In genomic region chr10:74823395-74823794, GRCm38 (mm10) we compare ENCODE assay signal across 19 mouse cellular contexts.
A peak's percentile ranks its signal among the peaks of the same experiment; 100 is the strongest.
DNase-seq lines count a peak whose midpoint lies in the region; ATAC-seq and TF ChIP-seq lines count a peak whose summit lies in the region.
"Had no signal": no experiment of that assay in that cellular context is flagged by ENCODE, and none has a peak within 500 bp of the region (broad histone marks: within the 10 kb centered on the region; RNA-seq: fewer than 3 reads in every experiment).

No protein-coding gene starts in this region.

- peak; percentile 50; the same call in 1 of the 2 replicates for ATAC-seq in frontal cortex, adult (ENCODE audit: low TSS enrichment)
- ATAC-seq in hematopoietic stem cell, adult 5-6 weeks (replicated peaks in 1 of 2; ENCODE audit: insufficient read depth in 1 of 2, low FRiP score in 2 of 2, low TSS enrichment in 1 of 2, low read depth in 1 of 2, poor library complexity in 2 of 2, severe bottlenecking in 2 of 2), result peak; percentile 97 to 100
- no peak for ATAC-seq in hindbrain, embryonic 13.5 days (ENCODE audit: low FRiP score)
- ATAC-seq: forebrain, embryonic 13.5 days; forebrain, postnatal 0 days; hindbrain, postnatal 0 days; intestine, embryonic 15.5 days had no signal

- no peak overlapping the region for H3K4me2 ChIP-seq in hindbrain, embryonic 13.5 days
- H3K4me2 ChIP-seq: forebrain, embryonic 13.5 days; heart, embryonic 12.5 days; hindbrain, embryonic 12.5 days; intestine, embryonic 15.5 days had no signal

- H3K36me3 ChIP-seq in hindbrain, embryonic 13.5 days, result no peaks in the 10 kb centered on the region
- no peaks in the 10 kb centered on the region for H3K36me3 ChIP-seq in kidney, adult 2 months (ENCODE audit: control insufficient read depth, insufficient read depth, low read length)
- H3K36me3 ChIP-seq: embryonic facial prominence, embryonic 10.5 days; heart, embryonic 12.5 days; hindbrain, embryonic 12.5 days; intestine, embryonic 15.5 days had no signal

- no peak for TF ChIP-seq POLR2A in kidney, adult 2 months (IDR thresholded peaks at IDR 0.05; ENCODE audit: low read depth, low read length)

- TF ChIP-seq CTCF in kidney, adult 2 months (conservative IDR thresholded peaks at IDR 0.05; ENCODE audit: insufficient read depth, insufficient read length, low read depth, low read length), result no peak

- H3K9me3 ChIP-seq in hindbrain, embryonic 13.5 days, result no peaks in the 10 kb centered on the region
- H3K9me3 ChIP-seq: embryonic facial prominence, embryonic 10.5 days; forebrain, embryonic 13.5 days; heart, embryonic 12.5 days; hindbrain, embryonic 12.5 days; intestine, embryonic 15.5 days had no signal

- no peak overlapping the region for H3K27ac ChIP-seq in hindbrain, embryonic 13.5 days
- no peak overlapping the region for H3K27ac ChIP-seq in kidney, adult 2 months (ENCODE audit: insufficient read depth, low read depth, low read length)
- H3K27ac ChIP-seq: embryonic facial prominence, embryonic 10.5 days; forebrain, embryonic 13.5 days; hindbrain, embryonic 12.5 days; hindbrain, postnatal 0 days; intestine, embryonic 15.5 days had no signal

- H3K4me3 ChIP-seq in hindbrain, embryonic 13.5 days, result no peak overlapping the region
- H3K4me3 ChIP-seq in kidney, adult 2 months (ENCODE audit: insufficient read depth, low read depth, low read length), result no peak overlapping the region
- H3K4me3 ChIP-seq: embryonic facial prominence, embryonic 10.5 days; forebrain, embryonic 13.5 days; heart, embryonic 12.5 days; hindbrain, embryonic 12.5 days; intestine, embryonic 15.5 days had no signal

- no peak for DNase-seq in frontal cortex, postnatal 14 days (ENCODE audit: low spot score in 2 of 2)
- DNase-seq in NIH3T3 (ENCODE audit: low read depth), result peak; percentile 25
- no peak for DNase-seq in Muller cell, postnatal 12 days (ENCODE audit: inconsistent ontology term)
- no peak for DNase-seq in kidney, adult 2 months
- DNase-seq: adrenal gland, postnatal 10 days; cerebellum, adult 18-20 months; cerebellum, adult 9-11 months; cerebellum, postnatal 36 days; forebrain, postnatal 0 days; kidney, adult 18-20 months had no signal

- no peaks in the 10 kb centered on the region for H3K27me3 ChIP-seq in hindbrain, embryonic 13.5 days
- no peaks in the 10 kb centered on the region for H3K27me3 ChIP-seq in kidney, adult 2 months (replicated peaks; ENCODE audit: control insufficient read depth, insufficient read depth, low read length)
- H3K27me3 ChIP-seq: forebrain, embryonic 13.5 days; heart, embryonic 12.5 days; hindbrain, embryonic 12.5 days; intestine, embryonic 15.5 days had no signal

- no peak overlapping the region for H3K9ac ChIP-seq in hindbrain, embryonic 13.5 days
- H3K9ac ChIP-seq: forebrain, embryonic 13.5 days; forebrain, postnatal 0 days; heart, embryonic 12.5 days; hindbrain, embryonic 12.5 days; intestine, embryonic 15.5 days had no signal

- H3K4me1 ChIP-seq in hindbrain, embryonic 13.5 days (replicated peaks), result no peaks in the 10 kb centered on the region
- no peaks in the 10 kb centered on the region for H3K4me1 ChIP-seq in kidney, adult 2 months (ENCODE audit: control insufficient read depth, insufficient read depth, low read length)
- H3K4me1 ChIP-seq: embryonic facial prominence, embryonic 10.5 days; forebrain, embryonic 13.5 days; heart, embryonic 12.5 days; hindbrain, embryonic 12.5 days; intestine, embryonic 15.5 days had no signal
